Mouse (Mus musculus) cerebellum, postnatal 36 days (tissue): ENCODE data around the gene Vti1a.
A peak's percentile ranks its signal among the peaks of the same experiment; 100 is the strongest.

ENCODE experiments used
- DNase-seq, 2 experiments: peaks; one replicate each; pipeline ENCODE4 v3.0.0; 2021 to 2022; ENCODE audit warnings: mixed read lengths in 2 of 2

Vti1a gene

GRCm38 (mm10) chr19:55315452-55316108 is 515 bp upstream of the Vti1a start, which contains the start of gene Zdhhc6:
Gene Zdhhc6, minus strand, starts transcription at chr19:55316032.
- peak; percentile 86 to 89 for DNase-seq

- no peak for DNase-seq
These were observed 806 bp downstream of the Vti1a start for GRCm38 (mm10) chr19:55316901-55317300.

- DNase-seq = no peak
These were observed 2.9 kb downstream of the Vti1a start for GRCm38 (mm10) chr19:55319036-55319435.

GRCm38 (mm10) chr19:55319521-55319920 is 3.4 kb downstream of the Vti1a start:
- no peak for DNase-seq

GRCm38 (mm10) chr19:55322604-55323003 is 6.5 kb downstream of the Vti1a start:
- DNase-seq = no peak

DNA sequence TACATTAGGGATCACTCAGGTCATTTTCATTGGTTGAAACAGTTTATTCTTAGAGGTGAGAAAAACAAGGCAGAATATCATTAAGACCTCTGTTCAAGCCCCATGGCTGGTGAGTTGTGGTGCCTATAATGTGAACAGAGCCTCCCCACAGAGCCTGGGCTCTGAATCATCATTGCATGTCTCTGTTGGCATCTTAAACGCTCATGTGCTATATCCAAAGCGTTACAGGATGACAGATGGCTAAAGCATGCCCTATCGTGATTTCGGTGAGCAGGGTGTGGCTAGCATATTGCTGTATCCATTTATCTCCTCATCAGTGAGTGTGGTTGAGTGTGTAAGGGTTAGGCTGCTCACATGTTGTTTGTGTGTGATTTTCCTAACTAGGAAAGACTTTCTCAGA is 11.4 kb downstream of the Vti1a start:
- DNase-seq = peak; percentile 18 to 39

DNA sequence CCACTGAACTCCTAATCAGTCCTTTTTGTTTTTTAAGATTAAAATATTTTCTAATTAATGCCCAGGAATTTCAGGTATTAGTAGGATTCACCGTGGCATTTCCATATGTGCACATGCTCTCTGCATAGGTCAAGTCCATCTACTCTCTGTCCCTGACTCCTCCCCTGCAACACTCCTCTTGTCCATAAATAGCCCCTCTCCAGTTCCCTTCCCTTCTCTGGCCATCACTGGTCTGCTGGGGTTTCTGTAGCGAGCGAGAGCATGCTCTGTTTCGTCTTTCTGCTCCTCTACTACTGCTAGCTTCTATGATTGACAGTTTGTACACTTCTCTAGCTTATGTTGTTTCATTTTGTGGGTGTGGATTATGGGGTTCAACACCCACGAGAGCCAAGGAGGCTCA is 15.7 kb downstream of the Vti1a start:
- DNase-seq = no peak

DNA sequence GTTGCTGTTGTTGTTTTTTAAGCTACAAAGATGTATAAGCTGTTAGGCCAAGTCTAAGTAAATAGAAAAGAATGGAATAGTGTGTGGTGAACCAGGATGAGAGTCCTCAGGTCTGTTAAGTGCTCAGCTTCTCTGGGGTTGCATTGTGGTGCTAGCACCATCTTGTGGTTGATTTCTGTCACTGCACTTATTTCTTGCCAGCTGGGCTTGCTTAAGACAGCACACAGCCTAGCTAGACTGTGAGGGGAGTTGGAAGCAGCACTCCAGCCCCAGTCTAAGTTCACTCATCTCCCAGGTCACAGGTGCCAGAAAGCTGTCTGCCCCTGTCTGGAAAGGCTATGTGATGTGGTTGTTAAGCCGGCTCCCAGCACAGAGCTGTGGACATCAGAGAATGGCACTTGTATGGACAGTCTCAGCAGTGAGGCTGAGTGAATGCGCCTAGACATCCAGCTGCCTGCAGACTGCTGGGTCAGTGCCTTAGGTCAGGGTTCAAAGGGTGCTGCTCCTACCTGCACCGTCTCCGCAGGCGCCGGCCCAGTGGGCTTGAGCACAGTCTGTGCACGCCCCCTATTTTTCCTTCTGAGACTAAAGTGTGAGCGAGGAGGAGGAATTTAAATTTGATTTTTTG is 16.7 kb downstream of the Vti1a start:
- peak; percentile 56 to 71 for DNase-seq

DNA sequence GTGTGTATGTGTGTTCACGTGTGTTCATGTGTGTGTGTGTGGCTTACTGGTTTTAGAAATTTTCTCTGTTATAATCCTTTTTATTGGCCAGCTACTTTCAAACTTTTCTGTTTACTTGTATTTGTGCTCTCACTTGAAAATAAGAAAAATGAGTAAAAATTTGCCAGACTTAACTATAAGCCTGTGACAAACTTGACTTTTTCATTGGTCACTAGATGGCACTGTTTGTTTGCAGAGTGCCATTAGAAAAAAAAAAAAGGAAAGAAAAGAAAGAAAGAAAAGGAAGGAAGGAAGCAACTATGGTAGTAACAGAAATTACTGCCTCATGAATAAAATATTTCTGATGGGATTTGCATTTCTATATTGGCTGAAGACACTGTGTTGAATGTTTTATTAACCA is 19.8 kb downstream of the Vti1a start:
- DNase-seq = no peak

GRCm38 (mm10) chr19:55336441-55336840 is 20.3 kb downstream of the Vti1a start:
- DNase-seq = no peak

GRCm38 (mm10) chr19:55337066-55337465 is 21.0 kb downstream of the Vti1a start:
- no peak for DNase-seq

DNA sequence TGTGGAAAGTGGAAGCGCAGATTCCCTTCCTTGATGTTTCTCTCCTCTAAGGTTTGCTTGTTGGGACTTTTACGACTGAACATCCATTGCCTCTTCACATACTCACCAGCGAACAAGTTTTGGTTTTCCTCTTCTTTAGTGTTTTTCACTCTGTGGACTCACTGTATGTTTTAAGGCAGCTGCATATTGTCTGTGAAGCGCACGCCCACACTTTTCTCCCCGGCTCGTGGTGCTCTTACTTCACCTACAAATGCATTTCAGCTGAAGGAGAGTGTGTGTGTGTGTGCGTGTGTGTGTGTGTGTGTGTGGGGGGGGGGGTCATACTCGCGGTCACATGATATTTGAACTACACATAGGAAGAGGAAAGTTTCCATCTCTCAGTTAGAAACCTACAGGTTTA is 21.6 kb downstream of the Vti1a start:
- no peak for DNase-seq

DNA sequence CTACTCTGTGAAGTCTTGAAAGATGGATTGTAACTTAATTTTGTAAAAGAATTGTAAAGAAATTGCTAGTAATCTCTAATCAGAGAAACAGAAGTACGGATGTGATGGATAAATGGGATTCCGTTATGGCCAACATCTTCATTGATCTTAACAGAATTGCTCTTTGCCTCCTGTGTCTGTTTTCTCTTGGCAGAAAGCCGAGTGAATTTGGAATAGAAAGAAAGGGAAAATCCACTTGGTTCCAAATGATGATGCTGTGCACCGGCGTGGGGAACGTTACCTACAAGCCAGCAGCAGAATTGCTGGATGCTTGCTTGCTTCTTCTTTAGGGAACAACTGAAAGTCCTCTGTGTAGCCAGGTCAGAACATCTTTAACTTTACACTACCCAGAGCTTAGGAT is 24.4 kb downstream of the Vti1a start:
- no peak for DNase-seq

- DNase-seq = no peak
These were observed 25.3 kb downstream of the Vti1a start for GRCm38 (mm10) chr19:55341377-55341776.

- DNase-seq = no peak
These were observed 26.3 kb downstream of the Vti1a start for GRCm38 (mm10) chr19:55342423-55342822.

- DNase-seq = no peak
These were observed 27.2 kb downstream of the Vti1a start for GRCm38 (mm10) chr19:55343274-55343673.

- no peak for DNase-seq
These were observed 32.1 kb downstream of the Vti1a start for GRCm38 (mm10) chr19:55348187-55348586.

GRCm38 (mm10) chr19:55350673-55351378 is 34.7 kb downstream of the Vti1a start:
- DNase-seq = no peak

GRCm38 (mm10) chr19:55362606-55363005 is 46.5 kb downstream of the Vti1a start:
- DNase-seq = no peak

DNA sequence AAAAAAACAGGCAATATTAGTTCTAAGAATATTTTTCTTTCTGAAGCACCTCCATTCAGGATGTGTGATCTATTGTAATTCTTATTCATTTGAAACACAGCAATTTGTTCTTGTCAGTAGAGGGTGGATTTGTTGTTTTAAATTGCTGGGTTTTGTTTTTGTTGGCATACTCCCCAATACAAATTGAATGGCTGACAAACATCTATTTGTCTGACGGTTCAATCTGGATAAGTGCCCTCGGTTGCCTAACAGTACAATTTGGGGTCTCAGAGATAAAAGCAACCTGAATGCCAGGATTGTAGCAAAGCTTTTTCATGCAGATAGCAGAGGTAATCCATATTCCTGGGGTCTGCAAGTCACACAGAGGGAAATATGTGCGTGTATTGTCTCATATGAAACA is 53.6 kb downstream of the Vti1a start:
- no peak for DNase-seq

DNA sequence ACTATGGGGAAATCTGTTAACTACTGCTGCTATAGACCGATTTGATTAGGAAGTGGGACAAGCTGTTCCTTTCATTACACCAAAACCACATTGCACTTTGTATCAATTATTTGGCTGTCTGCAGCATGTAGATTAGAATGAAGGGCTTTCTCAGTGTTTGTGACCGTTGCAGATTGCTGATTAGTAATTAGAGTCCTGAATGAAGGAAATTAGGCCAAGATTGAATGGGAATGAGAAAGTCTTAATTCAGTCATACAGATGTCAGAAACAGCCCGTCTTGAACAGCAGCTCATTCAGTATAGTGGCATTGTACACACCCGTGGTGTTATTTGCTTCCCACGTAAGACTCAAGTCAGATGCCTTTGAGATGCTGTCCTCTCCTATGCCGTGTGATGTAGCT is 60.2 kb downstream of the Vti1a start:
- no peak for DNase-seq

DNA sequence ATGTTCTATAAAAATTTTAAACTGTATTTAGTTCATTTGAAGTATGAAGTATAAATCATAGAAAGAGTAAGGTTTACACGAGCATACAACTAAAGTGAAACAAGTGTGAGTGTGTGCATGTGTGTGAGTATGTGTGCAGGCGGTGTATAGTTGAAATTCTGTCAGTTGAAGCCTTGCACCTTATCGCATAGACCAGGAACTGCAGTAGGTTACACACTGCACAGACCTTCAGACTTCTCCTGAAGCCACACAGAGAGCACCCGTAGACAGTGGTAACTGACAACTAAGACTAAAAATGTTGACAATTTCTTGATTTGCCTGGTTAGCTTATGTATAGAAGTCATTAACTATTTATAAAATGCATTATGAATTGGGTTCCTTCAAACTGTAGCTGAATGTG is 61.4 kb downstream of the Vti1a start:
- DNase-seq = no peak

GRCm38 (mm10) chr19:55378884-55379283 is 62.8 kb downstream of the Vti1a start:
- DNase-seq = no peak

- no peak for DNase-seq
These were observed 64.7 kb downstream of the Vti1a start for GRCm38 (mm10) chr19:55380764-55381163.
